Mouse (Mus musculus) heart, adult 11 months (tissue): Measurements from ENCODE around the gene Rab11fip5.

Source experiments
- DNase-seq: peaks from one replicate; pipeline ENCODE4 v3.0.0; 2022

Gene Rab11fip5

GRCm38 (mm10) chr6:85373066-85373860 is 1.2 kb downstream of the Rab11fip5 start:
- DNase-seq = peak; percentile 90

DNA sequence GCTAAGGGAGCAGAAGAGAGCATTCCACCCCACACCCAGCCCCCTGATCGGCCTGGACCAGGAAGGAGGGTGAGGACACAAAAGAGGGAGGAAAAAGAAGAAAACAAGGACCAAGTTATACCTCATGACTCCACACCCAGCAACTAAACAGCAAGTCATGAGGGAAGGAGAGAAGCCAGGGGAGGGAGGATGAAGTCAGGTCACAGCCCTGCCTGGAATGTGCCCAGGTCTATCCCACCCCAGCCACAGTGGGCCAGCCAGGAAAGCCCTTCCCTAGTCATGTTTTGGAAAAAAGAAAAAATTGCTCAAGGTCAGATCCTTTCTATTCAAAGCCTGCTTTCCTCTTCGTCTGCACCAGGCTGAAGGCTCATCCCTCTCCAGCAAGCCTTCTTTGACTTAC is 1.9 kb downstream of the Rab11fip5 start:
- peak; percentile 96 for DNase-seq

- DNase-seq = peak; percentile 96
Observed at GRCm38 (mm10) chr6:85371859-85372405, 2.5 kb downstream of the Rab11fip5 start.

GRCm38 (mm10) chr6:85370666-85371430 is 3.6 kb downstream of the Rab11fip5 start:
- peak; percentile 98 for DNase-seq

DNA sequence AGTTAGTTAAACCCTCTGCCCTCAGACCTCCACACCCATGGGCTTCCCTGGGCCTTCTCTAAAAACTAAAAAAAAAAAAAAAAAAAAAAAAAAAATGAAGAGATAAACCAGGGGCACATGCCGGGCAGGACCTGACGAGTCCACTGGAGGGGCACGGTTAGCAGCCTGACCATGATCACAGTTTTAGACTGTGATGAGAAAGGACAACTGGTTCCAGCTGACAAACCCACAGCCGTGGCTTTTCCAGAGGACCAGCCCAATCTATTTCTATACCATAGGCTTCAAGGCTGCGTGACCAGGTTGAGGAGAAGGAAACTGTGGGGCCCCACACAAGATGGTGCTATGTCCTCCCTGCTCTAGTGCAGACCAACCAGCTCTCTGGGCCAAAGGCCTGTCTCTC is 4.4 kb downstream of the Rab11fip5 start:
- DNase-seq = no peak

GRCm38 (mm10) chr6:85369181-85369860 is 5.1 kb downstream of the Rab11fip5 start:
- peak; percentile 99 for DNase-seq

DNA sequence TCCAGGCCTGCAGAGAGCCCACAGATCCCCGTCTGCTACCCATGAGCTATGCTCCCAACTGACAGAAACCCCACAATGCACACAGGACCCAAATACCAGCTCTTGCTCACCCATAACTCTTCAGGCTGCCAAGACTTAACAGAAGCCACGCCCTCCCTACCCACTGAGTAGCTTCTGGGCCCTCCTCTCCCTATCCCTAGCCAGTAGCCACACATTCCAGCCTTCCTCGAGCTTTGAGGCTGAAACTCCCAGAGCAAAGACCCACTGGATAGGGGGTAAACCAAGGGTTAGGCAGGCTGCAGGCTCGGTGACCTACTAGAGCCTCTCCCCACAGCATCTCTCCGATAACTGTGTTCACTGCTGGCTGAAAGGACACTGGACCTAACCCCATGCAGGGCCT is 5.7 kb downstream of the Rab11fip5 start:
- peak; percentile 96 for DNase-seq

- no peak for DNase-seq
Observed at GRCm38 (mm10) chr6:85368166-85368565, 6.3 kb downstream of the Rab11fip5 start.

GRCm38 (mm10) chr6:85366387-85366786 is 8.0 kb downstream of the Rab11fip5 start:
- DNase-seq = peak; percentile 92

GRCm38 (mm10) chr6:85364439-85364838 is 10.0 kb downstream of the Rab11fip5 start:
- DNase-seq = no peak

DNA sequence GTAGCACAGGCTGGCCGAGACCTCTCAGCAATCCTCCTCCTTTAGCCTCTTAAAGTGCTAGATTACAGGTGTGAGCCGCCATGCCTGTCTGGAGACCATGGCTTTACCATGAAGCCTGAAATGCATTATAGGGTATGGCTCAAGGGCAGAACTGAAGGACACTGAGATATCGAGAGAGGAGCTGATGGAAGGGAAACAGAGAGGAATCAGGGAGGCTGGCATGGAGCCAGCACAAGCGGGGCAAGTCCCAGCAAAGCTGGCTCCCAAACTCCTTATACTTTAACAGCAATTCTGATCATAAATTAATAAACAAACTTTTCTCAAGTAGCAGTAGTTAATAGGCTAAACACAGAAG is 10.6 kb downstream of the Rab11fip5 start:
- peak; percentile 88 for DNase-seq

- DNase-seq = no peak
Observed at GRCm38 (mm10) chr6:85363231-85363905, 11.1 kb downstream of the Rab11fip5 start.

DNA sequence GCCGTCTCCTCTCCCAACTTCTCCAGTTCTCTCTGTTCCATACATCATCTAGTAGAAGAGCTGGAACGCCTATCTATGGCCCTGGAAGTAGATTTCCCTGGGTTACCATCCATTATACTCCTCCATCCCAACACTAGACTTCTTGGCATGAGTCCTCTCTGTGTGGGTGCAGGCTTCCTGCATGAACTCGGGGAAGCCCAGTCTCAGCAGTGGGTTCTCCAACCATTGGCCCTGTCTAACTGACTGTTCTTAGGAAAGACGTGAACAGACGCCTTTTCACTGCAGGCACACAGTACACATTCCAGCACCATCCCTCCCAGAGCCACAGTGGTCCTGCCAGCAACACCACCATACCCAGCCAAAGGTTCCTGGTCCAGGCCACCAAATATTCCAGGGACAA is 11.8 kb downstream of the Rab11fip5 start:
- peak; percentile 89 for DNase-seq

GRCm38 (mm10) chr6:85360311-85360710 is 14.1 kb downstream of the Rab11fip5 start:
- peak; percentile 91 for DNase-seq

DNA sequence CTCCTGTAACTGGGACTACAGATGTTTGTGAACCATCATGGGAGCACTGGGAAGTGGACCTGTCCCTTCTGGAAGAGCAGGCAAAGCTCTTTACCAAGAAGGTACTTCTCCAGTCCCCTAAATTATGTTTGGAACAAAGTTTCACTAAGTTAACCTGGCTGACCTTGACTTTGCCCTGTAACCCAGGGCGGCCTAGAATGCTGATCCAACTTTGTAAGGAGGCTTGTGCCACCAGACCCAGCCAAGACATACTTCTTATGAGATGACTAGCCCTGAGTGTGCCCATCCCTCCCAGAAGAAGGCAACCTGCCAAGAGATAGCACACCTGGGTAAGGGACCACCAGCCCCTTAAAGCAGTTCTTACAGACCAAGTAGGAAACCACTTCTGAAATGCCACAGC is 15.6 kb downstream of the Rab11fip5 start:
- no peak for DNase-seq

DNA sequence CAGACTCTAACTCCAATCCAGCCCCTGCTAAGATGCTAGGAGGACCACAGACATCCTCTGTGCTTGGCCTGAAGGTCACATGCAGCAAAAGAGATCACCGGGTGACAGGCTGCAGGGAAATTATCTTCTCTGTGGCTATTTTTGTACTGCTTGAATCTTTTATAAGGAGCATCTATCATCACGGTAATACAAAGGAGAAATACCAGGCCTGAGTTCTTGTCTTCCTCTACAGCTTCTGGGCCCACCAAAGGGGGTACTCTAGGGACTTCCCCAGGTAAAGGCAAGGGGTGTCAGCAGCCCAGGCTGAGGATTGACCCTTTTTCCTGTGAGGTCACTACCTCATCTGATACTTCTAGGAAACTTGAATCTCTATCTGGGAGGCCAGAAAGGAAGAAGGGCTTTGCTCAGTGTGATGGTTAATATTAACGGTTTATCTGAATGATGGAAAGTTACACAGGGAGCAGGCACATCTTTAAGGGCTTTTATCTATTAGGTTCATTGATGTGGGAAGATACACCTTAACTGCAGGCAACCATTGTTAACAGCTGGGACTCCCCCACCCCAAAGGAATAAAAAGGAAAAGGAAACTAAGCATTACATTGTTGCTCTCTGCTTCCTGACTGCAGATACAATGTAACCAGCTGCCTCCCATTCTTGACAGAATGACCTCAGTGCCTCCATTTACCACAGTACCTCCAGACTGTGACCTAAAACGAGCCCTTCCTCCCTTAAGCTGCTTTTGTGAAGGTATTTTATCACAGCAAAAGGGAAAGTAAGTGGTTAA is 17.6 kb downstream of the Rab11fip5 start:
- DNase-seq = no peak

GRCm38 (mm10) chr6:85355753-85356152 is 18.7 kb downstream of the Rab11fip5 start:
- no peak for DNase-seq

GRCm38 (mm10) chr6:85354709-85355108 is 19.7 kb downstream of the Rab11fip5 start:
- DNase-seq = no peak

DNA sequence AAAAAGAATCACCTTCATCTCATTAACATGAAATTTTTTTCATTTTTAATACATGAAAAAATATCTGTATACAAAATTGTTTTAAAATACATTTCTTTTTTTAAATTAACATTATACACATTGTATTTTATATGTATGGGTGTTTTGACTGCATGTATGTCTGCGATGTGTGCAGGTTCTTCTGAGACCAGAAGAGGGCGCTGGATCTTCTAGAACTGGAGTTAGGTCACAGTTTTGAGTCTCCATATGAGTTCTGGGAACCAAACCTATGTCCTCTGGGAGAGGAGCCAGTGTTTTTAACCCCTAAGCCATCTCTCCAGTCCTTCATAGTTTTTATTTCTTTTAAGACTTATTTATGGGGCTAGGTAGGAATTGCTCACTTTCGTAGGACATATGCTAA is 20.7 kb downstream of the Rab11fip5 start:
- no peak for DNase-seq

- no peak for DNase-seq
Observed at GRCm38 (mm10) chr6:85350157-85350556, 24.3 kb downstream of the Rab11fip5 start.

GRCm38 (mm10) chr6:85349246-85349645 is 25.2 kb downstream of the Rab11fip5 start:
- peak; percentile 94 for DNase-seq

DNA sequence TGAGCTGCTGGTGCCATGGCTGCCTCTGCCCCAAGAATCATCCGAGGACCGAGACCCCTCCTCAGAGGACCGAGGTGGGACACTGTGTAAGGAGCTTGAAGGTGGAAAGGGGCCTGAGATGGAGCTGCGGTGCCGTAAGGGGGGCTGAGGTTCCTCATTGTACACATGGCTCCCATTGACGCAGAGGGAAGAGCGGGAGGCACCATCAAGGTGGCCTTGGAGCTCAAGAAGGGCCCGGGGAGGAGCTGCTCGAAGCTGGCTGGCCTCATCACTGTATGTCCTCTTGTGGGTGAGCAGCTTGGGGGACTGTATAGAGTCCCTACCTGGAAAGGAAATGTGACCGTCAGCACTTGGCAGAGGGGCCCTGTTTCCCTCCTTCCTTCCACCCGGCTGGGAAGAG is 26.3 kb downstream of the Rab11fip5 start:
- no peak for DNase-seq
